Mouse (Mus musculus): ENCODE results near the gene Gpr146. TPM values are rescaled to one million over a fixed set of nuclear protein-coding genes. Genes with fewer than 3 reads are reported as not detected.

The Gpr146 gene
- polyA plus RNA-seq, 1 experiment from 2014 or later, result 3.5 TPM

DNA sequence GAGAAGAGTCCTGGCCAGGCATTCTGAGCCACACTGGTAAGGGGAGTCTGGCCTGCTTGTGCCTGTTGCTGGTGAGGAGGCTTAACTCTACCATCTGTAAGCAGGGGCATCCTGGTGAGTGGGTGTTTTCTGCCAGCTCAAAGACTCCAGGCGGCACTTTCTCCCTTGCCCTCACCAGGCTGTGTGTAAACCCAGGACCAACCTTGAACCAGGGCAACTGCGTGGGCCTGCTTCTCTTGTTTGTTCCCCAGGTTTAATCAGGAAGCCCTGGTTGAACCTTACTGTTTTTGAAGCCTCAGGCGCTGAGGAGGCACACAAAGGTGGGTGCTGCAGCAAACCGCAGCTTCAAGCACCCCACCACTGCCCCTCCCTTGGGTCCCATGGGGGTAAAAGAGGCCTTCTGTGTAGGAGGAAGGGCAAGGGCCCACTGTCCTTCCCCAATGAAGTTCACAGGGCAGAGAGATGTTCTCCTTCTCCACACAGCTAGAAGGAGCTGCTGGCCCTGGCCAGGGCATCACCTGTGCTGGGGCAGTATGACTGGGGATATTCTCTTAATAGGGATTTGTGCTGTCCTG is 9.5 kb upstream of the Gpr146 start:
- 72% methylated on average over 4 of the region's 4 CpGs for WGBS
- Histone ChIP-seq H3K4me2 (replicated peaks; ENCODE audit: low read depth) (no peak overlapping the region), H3K4me1 (replicated peaks; ENCODE audit: control insufficient read depth, insufficient read depth) (peaks cover 3% of the 10 kb centered on the region), H3K9ac (ENCODE audit: low read length) (no peak overlapping the region), H3K36me3 (ENCODE audit: control insufficient read depth, insufficient read depth, low read length) (no peaks in the 10 kb centered on the region), H3K27me3 (ENCODE audit: control insufficient read depth, insufficient read depth, low read length) (no peaks in the 10 kb centered on the region), H3K9me3 (ENCODE audit: control insufficient read depth, low read length) (no peaks in the 10 kb centered on the region), H3K4me3 (ENCODE audit: low read depth, low read length) (no peak overlapping the region), H3K27ac (replicated peaks) (no peak overlapping the region)
- ATAC-seq (ENCODE audit: low FRiP score, low TSS enrichment) (no peak), DNase-seq (ENCODE audit: low spot score) (no peak)
- TF ChIP-seq EP300 (optimal IDR thresholded peaks at IDR 0.05) (no peak), CTCF (IDR thresholded peaks at IDR 0.05; ENCODE audit: low read depth) (no peak)

DNA sequence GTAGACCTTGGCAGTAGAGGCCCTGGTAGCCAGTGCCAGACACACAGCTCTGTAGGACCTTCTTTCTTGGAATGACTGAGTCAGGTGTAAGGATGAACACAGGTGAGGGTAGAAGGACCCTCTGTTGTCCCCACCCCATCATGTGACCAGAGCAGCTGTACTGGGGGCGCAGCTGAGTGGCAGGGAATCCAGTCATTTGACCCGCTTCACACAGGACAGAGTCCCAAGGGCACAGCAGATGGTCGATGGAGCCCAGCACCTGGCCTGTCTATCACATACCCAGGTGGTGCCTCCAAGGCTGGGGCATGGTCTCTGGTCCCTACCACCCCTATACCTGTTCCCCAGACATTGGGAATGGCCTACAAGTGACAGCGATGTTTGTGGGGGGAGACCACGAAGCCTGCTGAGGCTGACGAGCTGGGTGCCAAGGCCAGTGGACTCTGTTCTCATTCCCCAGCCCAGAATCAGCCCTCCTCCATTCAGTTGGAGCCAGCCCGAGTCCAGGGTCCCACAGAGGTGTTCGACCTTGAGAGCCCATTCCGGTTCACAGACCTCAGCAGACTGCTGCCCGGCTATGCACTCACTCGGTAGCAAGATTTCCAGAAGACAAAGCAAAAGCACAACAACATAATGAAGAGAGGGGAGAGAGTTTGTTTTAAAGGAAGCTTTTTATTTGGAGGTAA is 8.7 kb upstream of the Gpr146 start:
- ATAC-seq (ENCODE audit: low FRiP score, low TSS enrichment), result no peak
- no peaks in the 10 kb centered on the region for H3K36me3 ChIP-seq (ENCODE audit: control insufficient read depth, insufficient read depth, low read length)
- 82% methylated on average over 11 of the region's 11 CpGs for WGBS

DNA sequence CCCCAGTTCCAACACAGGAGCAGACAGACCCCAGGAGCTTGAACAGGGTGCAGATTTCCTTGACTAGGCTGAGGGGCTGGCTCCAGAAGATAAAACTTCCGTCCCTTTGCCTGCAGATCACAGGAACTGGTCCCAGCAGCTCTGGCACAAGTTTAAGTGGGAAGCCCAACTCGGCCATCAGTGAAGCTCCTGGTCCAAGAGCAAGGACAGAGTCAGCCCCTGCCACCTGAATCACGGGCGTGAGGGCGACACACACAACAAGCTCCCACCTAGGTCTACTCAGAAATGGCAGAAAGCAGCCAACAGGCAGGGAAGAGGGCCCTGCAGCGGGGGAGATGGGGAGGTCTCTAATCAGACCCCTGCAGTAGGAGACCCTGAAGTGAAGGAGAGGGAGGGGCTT is 7.2 kb upstream of the Gpr146 start:
- no peak overlapping the region for H3K4me3 ChIP-seq (ENCODE audit: low read depth, low read length)
- no peaks in the 10 kb centered on the region for H3K36me3 ChIP-seq (ENCODE audit: control insufficient read depth, insufficient read depth, low read length)
- H3K4me1 ChIP-seq (replicated peaks; ENCODE audit: control insufficient read depth, insufficient read depth), result peaks cover 3% of the 10 kb centered on the region
- no peaks in the 10 kb centered on the region for H3K27me3 ChIP-seq (ENCODE audit: control insufficient read depth, insufficient read depth, low read length)
- DNase-seq (ENCODE audit: low spot score), result no peak
- ATAC-seq (ENCODE audit: low FRiP score, low TSS enrichment), result no peak
- H3K4me2 ChIP-seq (replicated peaks; ENCODE audit: low read depth), result no peak overlapping the region
- no peak for TF ChIP-seq CTCF (IDR thresholded peaks at IDR 0.05; ENCODE audit: low read depth)
- no peak for TF ChIP-seq EP300 (optimal IDR thresholded peaks at IDR 0.05)
- 91% methylated on average over 6 of the region's 6 CpGs for WGBS
- no peak overlapping the region for H3K27ac ChIP-seq (replicated peaks)
- H3K9ac ChIP-seq (ENCODE audit: low read length), result no peak overlapping the region
- H3K9me3 ChIP-seq (ENCODE audit: control insufficient read depth, low read length), result no peaks in the 10 kb centered on the region

More for the DNA sequence above, 8.7 kb upstream of the Gpr146 start:
- H3K27me3 ChIP-seq (ENCODE audit: control insufficient read depth, insufficient read depth, low read length), result no peaks in the 10 kb centered on the region
- H3K9ac ChIP-seq (ENCODE audit: low read length), result no peak overlapping the region
- no peaks in the 10 kb centered on the region for H3K9me3 ChIP-seq (ENCODE audit: control insufficient read depth, low read length)
- no peak overlapping the region for H3K27ac ChIP-seq (replicated peaks)
- TF ChIP-seq CTCF (IDR thresholded peaks at IDR 0.05; ENCODE audit: low read depth), result no peak
- TF ChIP-seq EP300 (optimal IDR thresholded peaks at IDR 0.05), result no peak
- H3K4me2 ChIP-seq (replicated peaks; ENCODE audit: low read depth), result no peak overlapping the region
- DNase-seq (ENCODE audit: low spot score), result no peak
- H3K4me1 ChIP-seq (replicated peaks; ENCODE audit: control insufficient read depth, insufficient read depth), result peaks cover 3% of the 10 kb centered on the region
- no peak overlapping the region for H3K4me3 ChIP-seq (ENCODE audit: low read depth, low read length)

DNA sequence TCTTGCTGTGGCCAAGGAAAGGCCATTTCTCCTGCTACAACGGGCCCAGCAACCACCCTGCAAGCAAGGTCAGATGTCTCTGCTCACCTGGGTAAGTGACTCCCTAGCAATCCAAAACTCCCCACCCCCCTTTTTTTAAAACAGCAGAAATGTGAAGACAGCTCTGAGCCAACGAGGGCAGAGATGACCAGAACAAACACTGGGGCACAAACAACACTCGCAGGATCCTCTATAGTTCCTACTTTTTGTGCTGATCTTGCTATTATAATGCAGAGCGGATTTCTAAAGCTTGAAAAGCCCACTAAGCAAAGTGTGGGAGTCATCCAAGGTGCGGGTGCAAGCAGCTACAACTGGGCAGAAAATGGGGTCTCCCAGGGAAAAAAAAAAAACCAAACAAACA is 6.4 kb upstream of the Gpr146 start:
- Histone ChIP-seq H3K9me3 (ENCODE audit: control insufficient read depth, low read length) (no peaks in the 10 kb centered on the region), H3K4me3 (ENCODE audit: low read depth, low read length) (peak overlapping the region; percentile 57), H3K27me3 (ENCODE audit: control insufficient read depth, insufficient read depth, low read length) (no peaks in the 10 kb centered on the region), H3K4me1 (replicated peaks; ENCODE audit: control insufficient read depth, insufficient read depth) (peaks cover 3% of the 10 kb centered on the region), H3K27ac (replicated peaks) (peak overlapping the region; percentile 84; the same call in 1 of the 2 replicates), H3K4me2 (replicated peaks; ENCODE audit: low read depth) (peak overlapping the region; percentile 80), H3K9ac (ENCODE audit: low read length) (peak overlapping the region; percentile 87), H3K36me3 (ENCODE audit: control insufficient read depth, insufficient read depth, low read length) (no peaks in the 10 kb centered on the region)
- WGBS, result 67% methylated on average over 5 of the region's 5 CpGs
- no peak for DNase-seq (ENCODE audit: low spot score)
- no peak for ATAC-seq (ENCODE audit: low FRiP score, low TSS enrichment)
- no peak for TF ChIP-seq EP300 (optimal IDR thresholded peaks at IDR 0.05)
- TF ChIP-seq CTCF (IDR thresholded peaks at IDR 0.05; ENCODE audit: low read depth), result no peak

DNA sequence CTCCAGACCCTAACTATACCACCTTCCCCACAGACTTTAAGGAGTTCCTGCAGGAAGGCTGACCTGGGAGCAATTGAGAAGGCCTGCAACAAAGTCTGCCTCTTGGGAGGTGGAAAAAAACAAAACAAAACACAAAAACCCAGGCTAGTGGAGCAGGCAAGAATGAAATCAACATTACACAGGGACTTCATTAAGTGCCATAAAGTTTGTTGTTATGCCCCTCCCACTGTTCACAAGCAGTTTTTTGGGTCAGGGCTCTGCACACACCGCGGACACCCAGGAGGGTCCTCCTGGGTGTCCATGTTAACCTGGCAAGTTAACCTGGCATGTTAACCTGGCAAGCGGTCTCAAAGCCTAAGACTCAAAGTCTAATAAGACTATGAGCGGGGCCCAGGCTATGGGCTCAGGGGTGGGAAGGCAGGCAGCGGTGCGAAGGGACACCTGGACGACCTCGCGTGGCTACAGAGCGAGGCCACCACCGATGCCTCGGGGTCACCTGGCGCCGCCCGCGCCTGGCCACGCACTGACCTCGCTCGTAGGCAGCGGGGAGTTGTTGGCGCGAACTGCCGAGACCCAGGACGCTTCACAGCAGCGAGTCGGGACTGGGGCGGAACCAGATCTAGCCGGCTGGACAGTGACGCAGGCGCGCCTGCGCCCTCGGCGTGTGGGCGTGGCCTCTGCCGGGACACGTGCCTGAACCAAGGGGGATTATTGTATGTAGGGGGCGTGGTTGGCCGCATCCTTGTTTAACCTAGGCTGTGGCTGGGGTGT is 5.7 kb upstream of the Gpr146 start:
- DNase-seq (ENCODE audit: low spot score) (peak; percentile 96), ATAC-seq (ENCODE audit: low FRiP score, low TSS enrichment) (peak; percentile 93)
- Histone ChIP-seq H3K9me3 (ENCODE audit: control insufficient read depth, low read length) (no peaks in the 10 kb centered on the region), H3K4me3 (ENCODE audit: low read depth, low read length) (peak overlapping the region; percentile 57), H3K9ac (ENCODE audit: low read length) (peak overlapping the region; percentile 87), H3K36me3 (ENCODE audit: control insufficient read depth, insufficient read depth, low read length) (no peaks in the 10 kb centered on the region), H3K4me2 (replicated peaks; ENCODE audit: low read depth) (peak overlapping the region; percentile 80), H3K27ac (replicated peaks) (peak overlapping the region; percentile 84), H3K27me3 (ENCODE audit: control insufficient read depth, insufficient read depth, low read length) (no peaks in the 10 kb centered on the region), H3K4me1 (replicated peaks; ENCODE audit: control insufficient read depth, insufficient read depth) (peaks cover 3% of the 10 kb centered on the region)
- WGBS, result under 1% methylated on average over 39 of the region's 39 CpGs
- TF ChIP-seq EP300 (optimal IDR thresholded peaks at IDR 0.05) (no peak), CTCF (IDR thresholded peaks at IDR 0.05; ENCODE audit: low read depth) (peak; percentile 49)

Measured in stomach, postnatal 0 days (tissue).